Mouse (Mus musculus) testis, adult 2 months (tissue): ENCODE data around the gene Map2k2.

Experiments used
- CTCF ChIP-seq: fragments of 200-500 bp; IDR thresholded peaks from 2 replicates; pipeline ENCODE4 v1.5.1; 2012; ENCODE audit warnings: low read depth, mild to moderate bottlenecking, inconsistent platforms, low read length, moderate library complexity; ENCODE audit not compliant: control insufficient read depth, insufficient read depth, insufficient replicate concordance
- POLR2A ChIP-seq: fragments of 200-500 bp; IDR thresholded peaks from 2 replicates; pipeline ENCODE4 v1.6.1; 2012; ENCODE audit warnings: low read depth, mild to moderate bottlenecking, inconsistent platforms, low read length, moderate library complexity; ENCODE audit not compliant: control insufficient read depth

GRCm38 (mm10) chr10:81057406-81058130, 48.1 kb upstream of the Map2k2 start:
- no peak for TF ChIP-seq POLR2A
- no peak for TF ChIP-seq CTCF
